Mouse (Mus musculus): ENCODE measurements around the gene Tk1.

GRCm38 (mm10) chr11:117774925-117775324 lies 51.0 kb downstream of the Tk1 start:
- no peak for TF ChIP-seq CTCF (IDR thresholded peaks at IDR 0.05; ENCODE audit: extremely low read depth, insufficient read depth, low read length)
- no peak for TF ChIP-seq POLR2A (IDR thresholded peaks at IDR 0.05; ENCODE audit: extremely low read depth, insufficient read depth, low read length)
